Mouse (Mus musculus) CD4-positive, CD25-positive, alpha-beta regulatory T cell, adult 2 months (primary cell): ENCODE measurements around the gene Cxcl1.
"Not testable (repeated sequence)": the region's sequence is repeated elsewhere in the genome, so short reads cannot be mapped to it uniquely, and the experiment has no call there.

Source experiments
- DNase-seq: peaks from one replicate; pipeline ENCODE4 v3.0.0-alpha.2; 2012; ENCODE audit warnings: low read depth, low spot score

Gene Cxcl1

DNA sequence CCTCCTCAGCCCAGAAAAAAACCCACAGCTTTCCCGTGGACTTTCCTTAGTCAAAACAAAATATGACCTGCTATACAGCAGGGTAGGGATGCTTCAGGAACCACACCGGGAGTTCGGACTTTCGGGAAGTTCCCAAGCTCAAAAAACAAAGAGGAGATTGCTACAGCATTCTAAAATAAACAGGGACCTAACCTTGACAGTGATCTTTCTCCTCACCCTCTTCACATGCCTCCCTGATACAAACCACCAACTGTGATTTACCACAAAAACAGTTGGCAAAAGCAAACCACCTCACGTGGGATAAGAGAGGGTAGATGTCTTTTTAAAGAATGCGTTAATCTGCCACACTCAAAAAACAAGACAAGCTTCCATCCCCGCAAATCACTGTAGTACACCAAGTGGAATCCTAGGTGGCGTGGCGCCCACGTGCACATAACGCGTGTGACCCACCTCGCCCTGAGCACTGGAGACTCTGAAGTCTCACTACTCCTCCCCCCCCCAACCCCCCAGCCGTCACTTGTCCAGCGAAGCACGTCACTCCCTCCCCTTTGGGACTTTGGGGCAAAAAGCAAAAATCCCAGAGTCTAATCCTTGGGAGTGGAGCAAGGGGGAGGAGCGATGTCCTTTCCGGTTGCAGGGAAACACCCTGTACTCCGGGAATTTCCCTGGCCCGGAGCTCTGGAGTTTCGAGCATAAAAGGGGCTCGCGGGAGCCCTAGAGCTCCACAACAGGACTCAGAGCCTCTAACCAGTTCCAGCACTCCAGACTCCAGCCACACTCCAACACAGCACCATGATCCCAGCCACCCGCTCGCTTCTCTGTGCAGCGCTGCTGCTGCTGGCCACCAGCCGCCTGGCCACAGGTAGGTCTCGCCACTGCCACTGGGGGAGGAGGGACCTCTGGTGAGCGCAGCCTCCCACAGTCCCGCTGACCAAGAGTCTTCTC, at the start of gene Cxcl1:
Gene Cxcl1 (plus strand): TSS at position 723 of the 945 bp plus-strand sequence.
- DNase-seq = no peak

DNA sequence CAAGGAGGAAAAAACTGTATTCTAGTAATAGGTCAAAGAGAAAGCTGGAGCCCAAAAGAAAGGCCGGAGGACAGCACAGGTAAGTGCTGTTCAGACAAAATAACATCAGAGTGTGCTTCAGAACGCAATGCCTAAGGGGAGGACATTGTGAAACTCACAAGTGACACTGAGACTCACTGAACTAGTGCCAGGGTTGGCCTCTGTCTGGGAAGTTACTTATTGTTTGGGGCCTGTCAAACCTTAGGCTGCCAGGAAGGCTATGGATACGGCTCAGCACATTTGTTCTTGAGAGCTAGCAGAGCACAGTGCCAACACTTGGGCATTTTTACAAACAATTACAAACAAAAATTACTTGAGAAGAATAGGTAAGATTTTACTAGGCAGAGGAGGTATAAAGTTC, 47.1 kb upstream of the Cxcl1 start:
- DNase-seq = no peak

DNA sequence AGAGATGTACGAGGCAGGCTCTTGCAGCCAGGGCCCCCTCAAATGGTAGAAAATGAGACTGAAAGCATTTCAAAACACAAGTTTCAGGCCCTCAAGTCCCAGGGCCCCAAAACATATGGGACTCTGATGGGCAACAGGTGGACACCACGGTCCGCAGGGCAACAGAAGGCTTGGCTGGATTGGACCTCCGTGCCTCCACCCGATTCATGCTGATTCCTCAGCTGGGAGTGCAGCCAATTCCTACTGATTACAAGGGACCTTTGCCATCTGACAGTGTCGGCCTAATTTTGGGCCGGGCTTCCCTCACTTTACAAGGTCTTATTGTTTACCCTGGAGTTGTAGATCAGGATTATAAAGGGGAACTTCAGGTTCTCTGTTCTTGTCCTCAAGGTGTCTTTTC, 40.9 kb upstream of the Cxcl1 start:
- DNase-seq = not testable (repeated sequence)

DNA sequence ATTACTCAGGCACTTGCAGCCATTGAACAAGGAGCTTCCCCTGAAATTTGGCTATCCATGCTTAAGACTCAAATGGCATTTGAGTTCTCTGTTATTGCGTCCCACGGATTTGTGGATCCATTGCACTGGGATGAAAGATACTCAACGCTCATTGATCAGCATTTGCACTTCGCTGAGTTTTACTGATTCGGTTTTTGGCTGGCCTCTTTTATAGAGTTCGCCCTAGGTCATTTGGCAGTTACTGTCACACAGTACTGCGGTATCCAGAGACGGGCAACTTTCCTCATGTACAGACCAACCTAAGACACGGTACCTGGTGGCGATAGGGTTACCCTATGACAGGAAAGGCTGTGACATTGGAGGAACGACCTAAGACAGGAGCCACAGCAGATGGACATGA, 39.6 kb upstream of the Cxcl1 start:
- not testable (repeated sequence) for DNase-seq

DNA sequence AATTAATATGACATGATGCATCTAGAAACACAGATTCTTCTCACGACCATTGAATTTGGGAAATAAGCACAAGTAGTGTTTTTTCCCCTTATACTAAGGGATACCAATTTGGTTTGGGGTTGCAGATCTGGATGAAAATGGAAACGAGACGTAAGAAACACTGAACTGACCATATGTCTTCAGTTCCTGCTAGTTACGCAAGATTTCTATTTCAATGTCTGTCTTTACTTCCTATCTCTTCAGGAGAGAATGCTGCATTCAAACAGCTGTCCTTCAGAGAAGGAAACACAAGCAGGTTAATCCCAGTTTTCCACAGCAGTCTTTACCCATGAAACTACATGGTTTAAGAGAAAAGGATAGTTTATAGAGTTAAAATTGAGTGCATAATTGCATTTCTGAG, 37.8 kb upstream of the Cxcl1 start:
- DNase-seq = no peak

DNA sequence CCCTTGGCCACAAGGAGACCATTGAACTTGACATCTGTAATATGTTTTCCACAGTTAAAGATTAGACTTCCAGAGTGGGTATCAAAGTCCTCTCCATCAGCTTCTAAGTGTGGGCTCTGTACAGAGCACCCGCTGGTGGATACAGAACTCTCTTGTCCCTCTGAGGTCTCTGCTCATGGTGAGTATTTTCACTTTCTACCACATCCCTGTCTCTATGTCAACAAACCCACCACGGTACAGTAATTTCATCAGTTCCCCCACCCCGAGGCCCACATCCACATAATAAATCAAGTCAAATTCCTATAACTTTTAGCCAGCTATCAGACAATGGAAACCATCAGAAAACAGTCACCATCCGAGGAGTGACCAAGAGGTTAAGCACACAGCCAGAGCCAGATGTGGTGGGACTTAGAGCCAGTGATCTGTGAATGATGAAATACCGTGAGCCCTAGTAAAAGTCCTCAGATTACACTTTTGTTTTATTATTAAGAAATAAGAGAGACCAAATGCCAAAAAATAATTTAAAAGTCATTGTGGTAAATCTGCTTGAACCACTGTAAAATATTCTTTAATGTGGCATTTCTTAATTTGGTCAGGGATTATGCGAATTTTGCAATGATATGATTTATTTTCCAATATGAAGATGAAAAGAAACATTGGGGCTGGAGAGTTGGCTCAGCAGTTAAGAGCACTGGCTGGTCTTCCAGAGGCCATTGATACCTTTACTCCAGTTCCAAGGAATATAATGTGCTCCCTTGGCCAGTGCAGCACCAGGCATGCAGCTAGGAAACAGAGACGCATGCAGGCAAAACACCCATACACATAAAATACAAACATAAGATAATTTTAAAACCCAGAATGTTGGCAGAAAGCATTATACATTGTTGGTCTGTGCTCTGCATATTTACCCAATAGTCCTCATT, 35.5 kb upstream of the Cxcl1 start:
- no peak for DNase-seq

DNA sequence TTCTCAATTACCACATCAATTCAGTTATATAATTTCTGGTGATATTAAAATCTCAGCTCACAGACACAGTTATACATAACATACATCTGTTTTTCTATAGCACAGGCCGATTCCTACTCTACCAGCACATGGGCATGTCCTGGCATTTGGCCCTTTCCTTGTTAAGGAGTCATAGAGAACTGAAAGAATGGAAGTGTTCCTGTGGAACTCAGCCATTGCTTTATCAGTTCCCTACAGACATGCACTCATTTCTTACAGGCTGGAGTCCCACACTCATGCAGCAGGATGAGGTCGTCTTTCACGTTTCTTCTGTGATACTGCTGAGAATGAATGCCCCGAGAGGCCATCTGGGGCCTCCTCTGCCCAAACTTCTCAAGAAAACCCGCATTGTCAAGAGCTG, 33.6 kb upstream of the Cxcl1 start:
- DNase-seq = no peak

DNA sequence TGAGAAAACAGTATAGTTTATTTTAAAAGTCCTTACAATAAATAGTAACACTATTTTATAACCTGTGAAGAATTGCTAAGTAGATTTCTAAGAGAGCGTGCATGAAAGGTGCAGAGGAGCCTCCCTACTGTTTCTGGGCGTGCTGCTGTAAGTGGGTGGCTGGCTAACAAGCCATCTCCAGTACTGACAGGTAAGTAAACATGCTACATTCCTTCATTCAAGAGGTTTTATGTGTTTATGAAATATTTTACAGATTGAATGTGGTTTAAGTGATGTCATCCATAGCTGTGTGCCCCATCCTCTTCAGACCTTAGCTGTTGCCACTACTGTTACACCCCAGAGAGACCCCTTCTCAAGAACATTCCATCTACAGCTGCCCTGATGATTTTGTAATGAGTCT, 32.6 kb upstream of the Cxcl1 start:
- no peak for DNase-seq

DNA sequence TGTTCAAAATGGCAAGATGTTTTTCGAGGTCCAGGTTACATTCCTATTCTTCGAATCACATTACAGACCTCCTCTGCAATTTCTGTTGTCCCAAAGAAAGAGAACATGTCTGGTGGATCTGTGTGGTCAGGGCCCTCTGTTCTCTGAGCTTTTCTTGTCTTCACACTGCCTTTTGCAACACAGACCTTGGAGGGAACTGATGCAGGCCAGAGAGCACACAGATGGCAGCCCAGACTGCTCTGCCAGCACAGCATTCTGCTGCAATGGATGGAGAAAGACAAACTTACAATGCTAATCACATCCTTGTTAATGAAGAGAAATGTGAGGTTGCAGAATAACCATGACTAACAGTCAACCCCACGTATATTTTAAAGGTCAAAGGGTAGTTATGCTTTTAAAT, 32.0 kb upstream of the Cxcl1 start:
- DNase-seq = no peak

DNA sequence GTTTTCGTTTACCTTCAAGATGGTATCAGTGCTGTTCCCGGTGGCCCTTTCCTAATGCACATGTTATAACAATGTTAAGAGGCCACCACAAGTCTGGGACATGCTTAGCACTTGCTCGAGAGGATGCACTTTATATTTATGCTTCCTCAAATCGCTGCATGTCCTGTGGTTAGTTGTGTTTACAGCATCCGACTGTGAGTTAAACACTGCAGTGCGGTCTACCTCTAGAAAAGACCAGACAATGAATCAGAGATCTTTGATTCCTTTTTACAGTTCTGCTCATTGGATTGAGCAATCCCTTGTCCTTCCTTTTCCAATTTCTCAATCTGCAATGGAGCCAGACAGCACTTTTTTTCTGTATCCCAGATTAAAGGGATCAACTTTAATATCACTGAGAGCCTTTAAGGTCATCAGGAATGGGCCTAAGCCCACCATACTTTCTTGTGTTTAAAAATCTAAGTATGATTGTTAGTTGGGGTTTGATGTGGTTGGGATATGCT, 29.1 kb upstream of the Cxcl1 start:
- no peak for DNase-seq

DNA sequence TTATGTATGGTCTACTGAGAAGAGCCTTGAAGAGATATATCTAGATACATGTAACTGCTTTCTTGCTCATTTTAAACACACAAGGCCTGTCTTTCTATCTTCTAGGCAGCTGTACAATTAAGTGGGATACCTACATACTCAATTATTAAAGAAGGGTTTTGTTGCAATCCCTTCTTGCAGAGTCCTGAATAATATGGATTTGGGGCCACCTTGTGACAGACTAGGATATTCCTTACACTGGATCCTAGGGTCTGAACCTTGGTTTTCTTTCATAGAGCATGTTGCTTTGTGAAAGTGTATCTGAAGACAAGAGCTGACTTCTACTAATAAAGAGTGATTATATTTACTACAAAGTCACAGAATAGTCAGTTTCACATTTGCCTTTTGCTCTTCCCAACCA, 24.3 kb upstream of the Cxcl1 start:
- DNase-seq = no peak

DNA sequence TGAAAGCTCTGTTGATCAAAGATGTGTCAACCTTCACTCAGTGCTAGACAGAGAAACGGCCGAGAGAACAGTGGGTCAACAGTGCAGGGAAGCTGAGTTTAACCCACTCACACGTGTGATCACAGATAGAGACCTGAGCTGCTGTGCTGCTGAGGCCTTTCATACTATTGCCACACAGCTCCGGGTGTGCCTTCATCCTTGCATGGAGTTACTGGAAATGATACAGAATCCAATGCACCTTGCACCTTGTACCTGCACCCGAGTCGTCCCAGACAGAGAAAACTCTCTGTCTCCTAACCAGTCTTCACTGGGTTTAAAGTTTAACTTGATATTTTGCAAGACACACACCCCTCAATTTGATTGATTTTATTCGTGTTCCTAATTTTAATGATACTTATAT, 18.7 kb upstream of the Cxcl1 start:
- DNase-seq = no peak

DNA sequence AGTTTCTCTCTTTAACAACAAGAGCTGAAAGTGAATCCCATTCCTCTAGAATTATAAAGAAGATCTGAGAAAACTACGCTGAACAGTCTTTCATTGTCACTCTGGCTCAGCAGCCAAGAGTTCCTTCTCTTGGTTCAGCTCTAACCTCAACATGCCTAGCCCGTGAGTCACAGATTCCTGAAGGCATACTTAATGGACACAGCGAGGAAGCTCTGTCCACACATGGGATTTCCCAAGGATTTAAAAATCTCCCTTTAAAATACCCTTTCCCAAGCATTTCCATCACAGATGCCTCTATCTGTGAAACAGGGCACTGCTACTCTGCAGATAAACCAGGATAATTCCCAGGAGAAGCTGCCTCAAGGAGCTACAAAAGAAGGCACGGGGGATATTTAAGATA, 15.0 kb upstream of the Cxcl1 start:
- DNase-seq = no peak

DNA sequence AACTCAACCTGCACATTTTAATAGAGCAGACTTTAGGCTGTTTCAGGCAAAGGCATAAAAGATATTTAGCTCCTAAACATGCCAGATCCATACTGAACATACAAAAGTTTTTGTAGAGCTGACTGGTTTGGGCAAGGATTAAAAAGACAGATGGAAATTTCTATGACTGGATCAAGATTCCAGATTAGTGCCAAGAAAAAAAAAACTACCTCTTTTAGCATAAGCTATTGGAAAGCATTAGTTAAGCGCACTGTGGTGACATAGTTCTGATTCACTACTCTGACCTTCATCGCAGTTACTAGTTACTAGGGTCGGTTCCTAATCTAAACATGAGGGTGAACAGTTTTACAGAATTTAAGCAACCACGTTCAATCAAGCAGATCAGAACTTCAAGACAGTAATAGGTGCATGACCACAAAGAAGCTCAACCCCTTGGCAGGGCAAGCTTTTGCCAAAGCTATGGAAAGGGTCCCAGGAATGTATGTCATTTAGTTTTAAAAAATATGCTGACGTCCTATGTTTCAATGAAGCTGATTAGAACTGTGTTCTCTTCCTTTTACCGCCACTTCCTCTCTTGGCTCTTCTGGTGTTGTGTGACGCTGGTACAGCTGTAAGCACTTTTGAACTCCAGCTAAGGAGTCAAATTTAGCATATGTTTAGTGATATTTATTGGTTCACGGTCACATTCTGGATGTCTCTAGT, 14.4 kb upstream of the Cxcl1 start:
- DNase-seq = peak; percentile 19

DNA sequence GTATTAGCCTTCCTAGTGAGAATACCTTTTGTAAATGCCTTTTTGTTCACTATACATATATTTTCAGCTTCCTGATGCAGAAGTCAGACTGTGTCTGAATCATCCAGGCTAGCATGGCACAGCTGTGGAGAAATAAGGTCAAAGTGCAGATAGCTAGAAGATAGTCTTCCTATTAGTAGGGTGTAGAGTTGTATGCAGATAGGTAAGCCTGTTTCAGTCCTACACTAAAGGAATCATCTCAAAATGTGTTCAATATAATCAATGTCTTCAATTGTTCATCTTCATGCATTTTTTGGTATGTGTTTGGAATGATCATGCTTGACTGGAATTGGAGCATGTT, 13.9 kb upstream of the Cxcl1 start:
- DNase-seq = no peak

DNA sequence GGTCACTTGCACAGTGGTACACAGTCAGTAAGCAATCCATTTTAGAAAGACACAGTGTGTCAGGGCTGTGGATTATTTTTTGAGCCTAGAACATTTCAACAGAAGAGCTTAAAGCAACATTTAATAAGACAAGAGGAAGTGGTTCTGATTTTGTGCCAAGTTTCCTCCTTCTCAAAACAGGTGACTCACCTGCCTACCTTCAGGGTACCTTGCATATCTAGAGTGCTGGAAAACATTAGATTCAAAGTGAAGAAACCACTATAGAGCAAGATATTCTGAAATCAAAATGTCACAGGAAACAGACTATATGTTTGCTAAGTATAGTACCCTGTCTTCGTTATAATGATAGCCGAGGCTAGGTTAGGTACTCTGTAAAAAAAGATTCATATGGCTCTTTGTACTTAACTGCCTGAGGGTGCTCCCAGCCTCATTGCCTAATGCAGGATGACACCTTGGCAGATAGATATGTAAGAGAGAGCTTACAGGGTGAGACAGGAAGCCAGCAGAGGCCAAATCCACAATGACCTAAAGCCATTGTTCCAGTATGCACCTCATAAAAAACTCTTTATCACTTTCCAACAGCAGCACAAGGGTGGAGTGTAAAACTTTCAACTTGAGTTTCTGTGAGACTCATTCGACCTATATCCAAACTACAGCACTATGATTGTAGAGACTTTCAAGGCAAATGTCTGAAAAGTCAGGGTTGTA, 11.6 kb upstream of the Cxcl1 start:
- peak; percentile 38 for DNase-seq

DNA sequence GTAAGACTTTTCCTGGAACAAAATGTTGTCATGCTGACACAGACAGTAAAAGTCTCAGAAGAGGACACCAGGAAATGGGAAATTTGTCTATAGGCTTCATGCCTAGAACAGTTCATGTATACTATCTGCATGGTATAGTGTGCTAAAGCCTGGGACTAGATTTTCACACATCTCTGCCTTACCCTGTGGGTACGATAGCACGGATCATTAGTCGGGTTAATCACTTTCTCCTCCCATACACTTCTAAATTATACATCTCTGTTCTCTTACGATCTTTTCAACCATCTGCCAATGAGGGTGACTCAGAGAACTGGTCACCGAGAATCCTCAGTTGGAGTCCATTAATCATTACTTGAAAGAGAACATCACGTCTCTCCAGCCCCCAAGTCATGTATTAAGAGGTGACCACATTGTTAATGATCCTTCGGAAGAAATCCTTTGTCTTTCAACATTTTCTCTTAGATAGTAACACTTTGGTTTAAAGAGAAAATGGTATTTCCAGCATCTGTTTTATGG, 10.6 kb upstream of the Cxcl1 start:
- DNase-seq = no peak

DNA sequence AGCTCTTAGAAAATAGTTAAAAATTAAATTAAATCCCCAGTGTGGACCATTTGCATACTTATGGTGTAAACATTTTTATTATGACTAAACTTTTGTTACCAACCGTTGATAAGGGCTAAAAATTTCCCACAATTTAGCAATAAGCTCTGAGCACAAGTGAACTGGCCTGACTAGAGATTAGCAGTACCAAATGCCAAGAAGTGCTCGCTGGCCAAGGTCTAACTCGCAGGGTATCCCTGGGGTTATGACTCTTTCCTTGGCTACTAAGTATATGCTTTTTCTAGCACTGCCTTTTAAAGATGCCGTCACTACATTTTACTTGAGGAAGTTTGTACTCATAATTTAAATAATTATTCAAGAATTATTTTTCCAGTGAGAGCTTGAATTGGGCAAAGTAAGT, 10.0 kb upstream of the Cxcl1 start:
- no peak for DNase-seq

DNA sequence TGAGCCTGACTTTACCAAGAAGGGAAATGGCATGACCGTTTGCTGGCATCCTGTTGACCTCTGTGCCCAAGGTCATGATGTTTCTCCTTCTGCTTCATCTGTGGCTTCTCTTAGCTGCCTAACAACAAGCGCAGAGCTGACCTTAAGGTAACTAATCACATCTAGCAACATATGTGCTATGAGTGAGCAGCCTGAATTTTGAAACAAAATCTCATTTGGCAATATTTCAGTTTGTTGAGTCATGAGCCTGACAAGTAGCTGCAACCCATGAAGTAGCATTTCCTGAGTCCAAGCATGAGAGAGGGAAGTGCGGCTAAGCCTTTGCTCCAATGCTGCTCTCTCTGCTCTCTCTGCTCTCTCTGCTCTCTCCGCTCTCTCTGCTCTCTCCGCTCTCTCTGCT, 9.4 kb upstream of the Cxcl1 start:
- peak; percentile 37 for DNase-seq

DNA sequence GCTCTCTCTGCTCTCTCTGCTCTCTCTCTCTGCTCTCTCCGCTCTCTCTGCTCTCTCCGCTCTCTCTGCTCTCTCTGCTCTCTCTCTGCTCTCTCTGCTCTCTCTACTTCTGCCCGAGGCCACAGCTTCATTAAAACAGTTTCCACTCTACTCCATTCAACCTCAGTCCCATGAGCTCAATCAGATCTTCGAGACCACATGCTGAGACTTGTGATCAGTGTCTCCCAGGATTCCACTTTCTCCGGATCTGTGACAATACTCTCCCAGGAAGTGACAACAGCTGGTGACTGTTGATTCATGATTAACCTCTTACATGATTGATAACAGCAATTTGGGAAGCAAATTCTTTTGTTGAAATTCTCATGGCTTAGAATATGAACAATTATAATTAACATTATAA, 8.9 kb upstream of the Cxcl1 start:
- DNase-seq = no peak

DNA sequence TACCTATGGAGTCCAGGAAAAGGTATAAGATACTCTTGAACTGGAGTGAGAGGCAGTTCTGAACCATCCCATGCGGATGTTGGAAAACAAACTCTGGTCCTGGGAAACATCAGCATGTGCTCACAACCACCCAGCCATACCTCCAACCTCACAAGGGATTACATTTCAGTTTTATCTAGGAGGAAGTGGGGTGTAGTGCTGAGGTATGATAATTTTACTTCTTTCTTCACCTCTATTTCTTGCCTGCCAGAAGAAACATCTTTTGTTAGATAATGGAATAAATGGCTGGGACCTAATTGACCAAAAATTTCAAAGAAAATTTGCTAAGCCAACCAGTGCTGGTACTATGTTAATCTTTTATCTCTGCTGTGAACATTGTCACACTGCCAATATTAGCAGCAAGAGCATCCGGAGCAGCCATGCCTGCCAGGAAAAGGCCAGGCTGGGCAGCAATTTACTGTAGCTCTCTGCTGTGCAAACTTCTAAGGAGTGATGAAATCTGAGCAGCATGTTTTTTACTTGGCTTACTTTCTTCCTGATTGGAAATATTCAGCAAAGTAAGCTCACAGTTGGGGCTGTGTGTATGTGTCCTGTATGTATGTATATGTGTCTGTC, 6.3 kb upstream of the Cxcl1 start:
- DNase-seq = no peak
